Mouse (Mus musculus): ENCODE results near the gene Dyrk1b.
"Not testable (repeated sequence)": the region's sequence is repeated elsewhere in the genome, so short reads cannot be mapped to it uniquely, and the experiment has no call there.

Dyrk1b gene

DNA sequence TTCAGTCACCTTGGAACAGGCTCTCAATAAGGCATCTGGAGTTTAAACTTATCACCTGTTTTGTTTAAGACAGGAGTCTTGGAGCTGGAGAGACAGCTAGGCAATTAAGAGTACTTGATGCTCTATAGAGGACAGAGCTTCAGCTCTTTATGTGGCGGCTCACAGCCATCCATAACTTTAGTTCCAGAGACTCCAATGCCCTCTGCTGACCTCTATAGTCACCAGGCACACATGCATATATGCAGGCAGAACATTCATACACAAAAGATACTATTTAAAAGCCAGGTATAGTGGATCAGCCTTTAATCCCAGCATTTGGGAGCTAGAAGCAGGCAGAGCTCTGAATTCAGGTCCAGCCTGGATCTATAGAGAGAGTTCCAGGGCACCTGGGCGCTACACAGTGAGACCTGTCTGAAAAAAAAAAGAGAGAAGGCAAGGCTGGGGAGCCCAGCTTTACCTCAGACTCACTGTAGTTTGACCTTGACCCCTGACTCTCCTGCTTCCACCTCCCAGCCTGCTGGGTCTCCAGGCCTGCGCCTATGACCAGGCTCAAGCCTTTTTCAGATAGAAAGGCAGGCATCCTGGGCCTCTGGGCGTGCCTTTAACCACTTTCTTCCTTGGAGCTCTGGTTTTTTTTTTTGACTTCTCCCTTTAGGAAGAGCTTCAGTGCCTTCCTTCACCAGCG lies 16.3 kb downstream of the Dyrk1b start:
- in situ Hi-C loops (cut with MboI) = no loop called here

DNA sequence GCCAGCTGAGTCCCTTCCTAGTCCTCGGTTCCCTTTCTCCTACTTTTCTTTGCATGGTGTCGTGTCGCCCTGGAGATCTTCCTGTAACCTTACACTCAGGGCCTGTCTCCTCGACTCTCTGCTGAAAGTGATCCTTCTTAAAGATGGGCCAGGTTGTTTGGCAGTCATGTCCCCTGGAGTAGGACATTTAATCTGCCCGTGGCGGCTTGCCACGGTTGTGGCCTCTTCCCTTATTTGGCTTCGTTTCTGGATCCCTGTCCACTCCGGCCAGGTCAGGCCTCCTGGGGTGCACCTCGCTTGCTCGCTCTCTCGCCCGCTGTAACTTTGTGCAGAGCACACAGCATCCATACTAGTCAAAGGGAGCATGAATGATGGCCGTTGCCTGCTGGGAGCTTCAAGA lies 17.3 kb downstream of the Dyrk1b start:
- in situ Hi-C loops (cut with MboI) = no loop called here

DNA sequence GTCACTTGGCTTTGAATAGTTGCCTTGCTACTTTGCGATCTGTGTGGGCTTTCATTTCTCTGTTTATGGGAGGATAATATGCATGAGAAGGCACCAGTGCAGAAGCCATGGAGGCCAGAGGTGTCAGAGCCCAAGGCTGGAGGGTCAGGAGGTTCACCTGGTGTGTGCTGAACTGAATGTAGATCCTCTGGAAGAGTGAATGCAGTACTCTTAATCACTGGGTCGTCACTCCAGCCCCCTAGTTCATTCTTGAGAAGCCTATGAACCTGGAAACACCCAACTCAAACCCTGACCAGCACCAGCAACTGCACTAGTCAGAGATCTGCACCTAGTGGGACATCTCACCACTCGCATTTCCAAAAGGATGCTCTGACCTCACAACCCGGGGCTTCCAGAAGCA lies 19.8 kb downstream of the Dyrk1b start:
- in situ Hi-C loops (cut with MboI) = no loop called here

DNA sequence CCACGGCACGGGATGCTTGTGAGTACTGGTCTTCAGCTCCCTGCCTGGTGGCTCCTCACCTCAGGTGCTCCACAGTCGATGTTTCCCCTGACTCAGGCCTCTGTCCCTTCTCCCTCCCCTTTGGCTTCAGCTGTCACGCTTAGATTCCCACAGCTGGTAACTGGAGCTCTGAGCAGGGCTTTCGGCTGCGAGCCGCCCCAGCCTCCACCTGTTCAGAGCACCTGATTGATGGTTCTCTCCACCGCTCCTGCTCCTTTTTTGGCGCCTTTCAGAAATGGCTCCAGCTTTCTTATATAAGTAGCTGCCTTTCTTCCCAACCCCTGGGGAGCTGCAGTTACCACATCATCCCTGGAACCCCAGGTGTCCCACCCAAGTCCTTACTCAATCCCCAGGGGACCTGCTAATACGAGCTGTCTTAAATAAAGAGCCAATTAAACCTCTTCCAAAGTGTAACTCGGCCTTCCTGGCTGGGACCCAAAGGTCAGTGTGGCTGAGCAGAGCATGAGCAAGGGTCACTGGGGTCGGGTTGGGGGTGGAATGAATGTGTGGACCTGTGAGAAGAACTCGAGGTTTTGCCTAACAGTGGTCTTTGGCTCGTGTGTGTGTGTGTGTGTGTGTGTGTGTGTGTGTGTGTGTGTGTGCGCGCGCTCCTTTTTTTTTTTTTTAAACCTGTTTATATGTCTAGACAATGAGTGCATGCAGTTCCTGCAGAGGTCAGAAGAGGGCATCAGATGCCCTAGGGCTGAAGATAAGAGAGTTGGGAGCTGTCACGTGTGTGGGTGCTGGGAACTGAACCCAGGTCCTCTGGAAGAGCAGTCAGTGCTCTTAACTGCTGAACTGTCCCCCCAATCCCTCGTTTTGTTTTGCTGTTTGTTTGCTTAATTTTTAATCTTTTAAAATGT lies 24.2 kb downstream of the Dyrk1b start:
- in situ Hi-C loops (cut with MboI) = loop anchor here (10.0 kb wide), 1 partner anchor 59 kb away; no protein-coding TSS in a partner anchor

DNA sequence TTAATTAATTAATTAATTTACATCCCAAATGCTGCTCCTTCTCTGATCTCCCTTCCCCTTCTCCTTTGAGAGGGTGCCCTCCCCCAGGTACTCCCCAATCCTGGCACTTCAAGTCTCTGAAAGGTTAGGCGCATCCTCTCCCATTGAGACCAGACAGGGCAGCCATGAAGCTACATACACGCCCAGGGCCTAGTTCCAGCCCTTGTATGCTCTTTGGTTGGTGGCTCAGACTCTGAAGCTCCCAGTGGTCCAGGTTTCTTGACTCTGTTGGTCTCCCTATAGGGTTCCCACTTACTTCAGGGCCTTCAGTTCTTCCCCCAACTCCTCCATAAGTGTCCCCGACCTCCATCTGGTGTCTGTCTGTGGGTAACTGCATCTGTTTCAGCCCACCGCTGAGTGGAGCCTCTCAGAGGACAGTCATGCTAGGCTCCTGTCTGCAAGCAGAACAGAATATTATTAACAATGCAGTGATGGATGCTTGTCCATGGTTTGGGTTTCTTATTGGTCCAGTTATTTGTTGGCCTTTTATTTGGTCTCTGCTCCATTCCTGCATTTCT lies 26.9 kb downstream of the Dyrk1b start:
- in situ Hi-C loops (cut with MboI) = loop anchor here (10.0 kb wide), 1 partner anchor 61 kb away; no protein-coding TSS in a partner anchor

DNA sequence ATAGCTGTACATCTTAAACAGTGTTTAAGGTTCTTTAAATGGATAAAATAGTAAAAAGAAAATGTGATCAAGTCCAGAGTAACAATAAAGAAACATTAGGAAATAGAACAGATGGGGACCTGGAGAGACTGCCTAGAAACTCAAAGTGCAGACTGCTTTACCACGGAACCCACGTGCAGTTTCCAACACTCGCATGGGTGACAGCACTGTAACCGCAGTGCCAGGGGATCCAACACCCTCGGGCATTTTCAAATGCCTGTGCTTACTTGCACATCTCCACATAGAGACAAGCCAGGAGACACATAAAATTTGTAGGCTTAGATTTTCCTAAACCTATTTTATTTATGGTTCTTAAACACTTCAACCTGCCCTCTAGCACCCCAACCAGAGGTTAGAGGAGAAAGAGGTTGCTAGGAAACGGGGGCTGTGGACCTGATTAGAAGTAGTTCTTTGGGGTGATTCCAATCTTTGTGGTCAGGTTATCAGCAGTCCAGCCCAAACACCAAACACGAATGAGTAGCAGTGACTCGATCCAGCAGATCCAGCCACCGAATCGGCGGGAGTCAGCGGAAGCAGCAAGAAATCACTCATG lies 29.2 kb downstream of the Dyrk1b start:
- in situ Hi-C loops (cut with MboI) = loop anchor here (10.0 kb wide), 1 partner anchor 64 kb away; no protein-coding TSS in a partner anchor

DNA sequence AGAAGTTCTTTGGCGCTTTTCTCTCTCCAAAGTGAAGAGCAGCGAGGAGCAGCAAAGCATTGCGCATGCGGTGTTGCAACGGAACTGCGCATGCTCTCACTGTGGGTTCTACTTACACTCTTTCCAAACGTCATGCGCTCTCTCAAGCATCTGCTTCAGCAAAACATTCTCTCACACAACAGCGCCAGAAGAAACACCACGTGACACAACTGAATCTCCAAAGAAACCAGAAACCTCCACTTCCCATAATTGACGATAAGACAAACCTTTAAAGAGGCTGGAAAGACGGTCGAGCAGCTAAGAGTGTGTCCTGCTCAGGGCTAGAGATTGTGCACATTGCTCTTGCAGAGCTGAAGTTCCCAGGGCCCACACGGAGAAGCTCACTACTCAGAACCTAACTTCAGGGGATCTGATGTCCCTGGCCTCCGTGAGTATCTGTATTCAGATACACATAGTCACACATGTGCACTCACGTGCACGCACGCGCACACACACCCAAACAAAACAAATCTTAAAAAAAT lies 29.8 kb downstream of the Dyrk1b start:
- in situ Hi-C loops (cut with MboI) = loop anchor here (10.0 kb wide), 1 partner anchor 64 kb away; no protein-coding TSS in a partner anchor

DNA sequence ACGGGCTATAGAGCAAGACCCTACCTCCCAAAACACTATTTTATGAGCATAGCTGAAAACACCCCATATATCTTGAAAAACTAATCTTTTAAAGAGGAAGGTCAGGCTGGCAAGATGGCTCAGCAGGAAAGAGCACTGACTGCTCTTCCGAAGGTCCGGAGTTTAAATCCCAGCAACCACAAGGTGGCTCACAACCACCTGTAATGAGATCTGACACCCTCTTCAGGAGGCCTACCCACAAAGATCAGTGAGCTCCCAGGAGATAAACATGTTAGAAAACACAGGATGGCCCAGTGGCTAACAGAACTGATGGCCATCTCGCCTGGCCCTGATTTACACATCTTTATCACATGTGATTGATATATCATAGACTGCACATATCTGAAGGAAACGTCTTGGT lies 31.5 kb downstream of the Dyrk1b start:
- in situ Hi-C loops (cut with MboI) = no loop called here

DNA sequence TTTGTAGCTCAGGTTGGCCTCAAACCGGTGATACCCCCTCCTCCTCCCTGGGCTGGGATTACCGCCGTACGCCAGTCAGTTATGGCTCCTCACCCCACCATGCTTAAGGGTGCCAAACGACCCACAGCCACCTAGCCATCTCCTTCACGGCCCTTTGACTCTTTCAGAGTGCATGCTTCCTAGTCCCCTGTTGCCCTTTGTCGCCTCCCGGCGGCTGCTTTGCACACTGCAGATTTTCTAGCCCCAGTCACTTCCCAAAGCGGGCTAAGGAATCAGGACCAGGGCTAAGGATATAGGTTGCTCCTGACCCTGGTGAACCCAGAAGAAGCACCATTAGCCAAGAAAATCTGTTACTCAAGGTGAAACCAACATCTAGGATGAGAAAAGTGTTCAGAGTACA lies 34.9 kb downstream of the Dyrk1b start:
- in situ Hi-C loops (cut with MboI) = no loop called here

DNA sequence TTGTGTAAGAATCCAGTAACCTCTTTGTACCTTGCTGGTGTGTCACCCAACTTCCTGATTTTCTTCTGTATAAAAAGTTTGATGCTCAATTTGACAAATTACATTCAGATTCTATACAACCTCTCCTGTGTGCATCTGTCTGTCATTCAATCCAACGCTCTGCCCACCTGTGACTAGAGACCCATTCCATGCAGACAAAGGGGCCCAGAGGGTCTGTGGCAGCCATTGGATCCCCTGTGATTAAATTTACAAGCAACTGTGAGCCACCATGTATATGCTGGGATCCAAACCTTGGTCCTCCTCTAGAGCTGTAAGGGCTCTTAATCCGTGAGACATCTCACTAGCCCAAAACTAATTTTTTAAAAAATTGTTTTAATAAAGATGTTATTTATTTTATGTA lies 36.7 kb downstream of the Dyrk1b start:
- in situ Hi-C loops (cut with MboI) = not testable (repeated sequence)

DNA sequence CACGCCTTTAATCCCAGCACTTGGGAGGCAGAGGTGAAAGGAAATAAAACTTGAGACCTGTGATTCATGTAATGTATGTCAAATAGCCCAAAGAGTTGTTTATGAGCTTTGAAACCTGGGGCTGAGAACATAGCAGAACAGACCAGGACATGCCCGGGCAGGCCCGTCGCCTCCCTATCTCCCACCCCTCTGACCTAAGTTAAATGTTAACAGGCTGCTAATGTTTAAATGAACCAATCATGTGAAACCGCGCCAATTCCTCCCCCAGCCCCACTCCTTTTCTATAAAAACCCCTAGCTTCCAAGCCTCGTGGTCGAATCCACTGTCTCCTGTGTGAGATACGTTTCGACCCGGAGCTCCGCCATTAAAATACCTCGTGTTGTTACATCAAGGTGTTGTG lies 38.5 kb downstream of the Dyrk1b start:
- in situ Hi-C loops (cut with MboI) = not testable (repeated sequence)

DNA sequence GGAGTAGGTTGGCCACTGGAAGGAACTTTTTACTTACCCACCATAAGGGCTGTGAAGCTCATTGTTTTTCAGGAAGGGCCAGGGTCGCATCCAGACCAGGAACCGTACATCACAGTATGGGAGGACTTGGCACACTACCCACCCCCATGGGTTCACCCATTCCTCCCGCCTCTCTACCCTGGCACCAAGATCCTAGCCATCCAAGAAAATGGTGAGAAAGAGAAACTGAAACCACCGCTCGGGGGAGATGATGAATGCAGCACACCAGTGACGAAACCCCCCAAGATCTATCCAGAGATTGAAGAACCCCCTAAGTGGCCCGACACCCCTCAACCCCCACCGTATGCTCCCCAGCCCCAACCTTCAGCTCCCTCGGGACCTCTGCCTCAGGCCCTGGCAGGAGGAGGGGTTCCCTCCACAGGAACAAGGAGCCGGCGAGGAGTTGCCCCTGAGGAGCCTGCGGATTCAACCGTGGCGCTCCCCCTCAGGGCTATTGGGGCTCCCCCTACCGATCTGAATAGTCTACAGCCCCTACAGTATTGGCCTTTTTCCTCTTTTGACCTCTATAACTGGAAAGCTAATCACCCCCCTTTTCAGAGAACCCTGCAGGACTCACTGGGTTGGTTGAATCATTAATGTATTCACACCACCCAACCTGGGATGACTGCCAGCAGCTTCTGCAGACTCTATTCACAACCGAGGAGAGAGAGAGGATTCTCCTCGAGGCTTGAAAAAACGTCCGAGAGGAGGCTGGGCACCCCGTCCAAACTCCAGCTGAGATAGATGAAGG lies 39.9 kb downstream of the Dyrk1b start:
- in situ Hi-C loops (cut with MboI) = not testable (repeated sequence)

DNA sequence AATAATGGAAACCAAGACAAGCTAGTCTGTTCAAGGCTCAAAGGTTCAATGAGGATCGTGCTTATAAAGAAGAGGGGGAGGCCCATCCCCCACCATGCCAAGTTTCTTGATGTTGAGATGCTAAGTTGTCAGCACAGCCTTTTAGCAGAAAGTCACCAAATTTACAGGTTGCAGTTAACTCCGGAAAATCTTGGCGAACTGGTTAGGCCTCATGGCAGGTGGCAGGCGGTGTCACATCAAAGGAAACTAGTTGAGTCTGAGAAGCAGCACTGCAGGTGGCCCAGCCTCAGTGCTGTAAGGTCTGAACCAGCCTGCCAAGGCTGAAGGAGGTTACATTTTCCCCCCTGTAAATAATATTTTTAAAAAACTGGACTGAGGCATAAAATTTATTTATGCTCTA lies 47.6 kb downstream of the Dyrk1b start:
- in situ Hi-C loops (cut with MboI) = not testable (repeated sequence)

DNA sequence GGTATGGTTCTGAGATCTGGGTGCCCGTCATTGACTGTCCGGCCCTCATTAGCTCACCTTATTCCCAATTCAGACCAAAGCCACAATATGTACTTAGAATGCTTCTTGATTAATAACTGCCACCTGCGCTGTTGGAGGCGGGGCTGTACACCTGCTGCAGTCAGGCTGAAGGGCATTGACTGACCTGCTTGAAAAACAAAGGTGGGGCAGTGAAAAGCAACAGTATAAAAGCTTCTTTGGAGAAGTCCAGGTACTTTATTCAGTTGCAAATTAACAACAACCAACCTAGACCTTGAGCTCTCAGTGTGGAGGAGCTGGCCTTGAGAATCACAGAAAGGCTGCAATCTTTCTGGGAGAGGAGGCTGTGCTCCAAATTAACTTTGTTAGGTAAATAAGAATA lies 48.2 kb downstream of the Dyrk1b start:
- in situ Hi-C loops (cut with MboI) = not testable (repeated sequence)
